Mouse (Mus musculus): ENCODE results near the gene Dmwd. TPM values are rescaled to one million over a fixed set of nuclear protein-coding genes. Genes with fewer than 3 reads are reported as not detected.

Gene Dmwd
- 174 and 178 TPM in 2 replicates for polyA plus RNA-seq (2012; rRNA removed)

DNA sequence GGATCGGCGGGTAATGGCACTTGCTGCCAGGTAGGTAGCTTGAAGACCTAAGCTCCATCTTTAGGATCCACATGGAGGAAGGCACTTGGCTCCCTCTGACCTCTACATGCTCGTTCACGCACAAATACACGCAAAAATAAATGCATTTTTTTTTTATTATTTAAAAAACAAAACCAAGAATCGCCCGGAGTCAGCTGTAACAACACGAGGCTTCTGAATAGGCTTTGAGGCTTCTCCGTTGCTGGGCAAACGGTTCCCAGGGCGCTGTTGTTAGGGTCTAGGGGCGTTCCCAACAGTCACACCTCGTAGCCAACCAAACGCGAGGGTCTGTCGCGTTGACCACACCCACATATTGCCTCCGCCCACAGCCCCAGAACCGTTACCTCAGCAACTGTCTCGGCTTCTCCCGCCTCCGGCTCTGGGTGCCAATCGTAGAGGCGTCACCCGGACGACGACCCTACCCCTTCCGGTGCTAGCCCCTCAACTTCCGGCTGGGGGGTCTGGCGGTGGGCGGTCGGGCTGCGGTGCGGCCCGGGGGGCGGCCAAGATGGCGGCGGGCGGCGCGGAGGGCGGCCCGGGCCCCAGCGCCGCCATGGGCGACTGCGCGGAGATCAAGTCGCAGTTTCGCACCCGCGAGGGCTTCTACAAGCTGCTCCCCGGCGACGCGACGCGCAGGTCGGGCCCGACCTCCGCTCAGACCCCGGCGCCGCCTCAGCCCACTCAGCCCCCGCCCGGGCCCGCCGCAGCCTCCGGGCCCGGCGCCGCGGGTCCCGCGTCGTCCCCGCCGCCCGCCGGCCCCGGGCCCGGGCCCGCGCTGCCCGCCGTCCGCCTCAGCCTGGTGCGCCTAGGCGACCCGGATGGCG is at the start of gene Dmwd:
Gene Dmwd, plus strand, starts transcription at position 505 of the 863 bp plus-strand sequence.
- DNase-seq (ENCODE audit: extremely low spot score in 1 of 2, low spot score in 1 of 2) = peak; percentile 96 to 97

DNA sequence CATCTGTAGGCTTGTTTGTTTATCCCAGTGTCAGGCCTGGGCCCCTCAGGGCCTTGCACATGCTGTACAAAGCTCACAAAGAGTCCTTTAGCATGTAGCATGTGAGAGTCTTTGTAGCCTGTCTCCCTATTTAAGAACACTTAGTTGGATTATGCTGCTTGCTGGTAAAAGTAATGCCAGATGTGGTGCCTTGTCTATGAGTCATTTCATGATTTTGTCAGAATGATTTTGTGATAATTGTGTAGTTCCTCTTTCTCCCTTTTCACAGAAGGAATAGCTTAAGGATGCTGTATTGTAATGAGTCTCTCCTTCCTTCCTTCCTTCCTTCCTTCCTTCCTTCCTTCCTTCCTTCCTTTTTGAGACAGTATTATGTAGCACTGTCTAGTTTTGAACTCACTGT is 48.0 kb upstream of the Dmwd start:
- DNase-seq (ENCODE audit: extremely low spot score in 1 of 2, low spot score in 1 of 2) = no peak

DNA sequence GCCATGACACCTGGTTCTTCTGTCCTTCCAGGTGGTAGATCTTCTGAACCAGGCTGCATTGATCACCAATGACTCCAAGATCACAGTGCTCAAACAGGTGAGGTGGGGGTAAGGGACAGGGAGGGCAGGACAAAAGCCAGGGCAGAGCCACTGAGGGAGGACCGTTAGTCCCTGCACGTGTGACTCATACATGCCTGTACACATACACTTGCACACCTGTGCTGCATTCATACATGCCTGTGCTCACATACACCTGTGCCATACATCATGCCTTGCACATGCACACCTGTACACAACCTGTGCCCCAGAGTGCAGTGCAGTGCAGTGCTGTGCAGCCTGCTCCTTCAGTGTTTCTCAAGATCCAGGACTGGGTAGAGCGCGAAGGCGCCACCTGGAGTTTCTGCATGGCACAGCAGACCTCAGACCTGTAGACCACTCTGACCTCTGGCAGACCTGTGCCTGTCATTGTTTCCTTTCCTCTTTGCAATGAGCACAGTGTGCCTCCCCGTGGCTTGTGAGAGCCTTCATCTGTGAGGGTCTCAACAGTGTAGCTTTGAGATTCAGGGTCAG is 46.9 kb upstream of the Dmwd start:
- no peak for DNase-seq (ENCODE audit: extremely low spot score in 1 of 2, low spot score in 1 of 2)

- DNase-seq (ENCODE audit: extremely low spot score in 1 of 2, low spot score in 1 of 2) = no peak
These were observed 44.4 kb upstream of the Dmwd start for GRCm38 (mm10) chr7:19031641-19032040.

GRCm38 (mm10) chr7:19044616-19045015 is 31.4 kb upstream of the Dmwd start:
- no peak for DNase-seq (ENCODE audit: extremely low spot score in 1 of 2, low spot score in 1 of 2)

GRCm38 (mm10) chr7:19046286-19047069 is 29.5 kb upstream of the Dmwd start:
- DNase-seq (ENCODE audit: extremely low spot score in 1 of 2, low spot score in 1 of 2) = no peak

DNA sequence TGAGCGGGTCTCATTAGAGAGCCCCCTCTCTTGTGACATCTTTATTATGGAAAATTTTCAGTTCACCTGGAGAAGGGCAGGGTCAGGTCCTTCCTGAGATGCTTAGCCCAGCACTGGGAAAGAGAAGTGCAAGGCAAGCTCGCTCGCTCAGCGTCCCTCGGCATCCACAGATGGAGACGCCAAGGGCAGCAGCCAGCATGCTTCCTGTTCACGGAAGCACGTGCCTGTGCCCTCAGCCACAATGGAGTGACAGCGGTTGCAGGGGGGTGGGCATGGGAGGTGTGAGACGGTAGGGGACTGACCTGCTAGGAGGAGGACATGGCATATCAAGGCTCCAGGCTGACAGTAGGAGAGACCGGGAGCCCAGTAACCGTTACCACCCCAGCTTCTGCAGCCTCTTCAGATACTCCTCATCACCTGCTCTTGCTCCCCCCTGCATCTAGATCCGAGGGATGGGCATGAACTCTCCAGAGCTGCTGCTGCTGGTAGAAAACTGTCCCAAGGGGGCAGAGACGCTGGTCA is 28.0 kb upstream of the Dmwd start:
- no peak for DNase-seq (ENCODE audit: extremely low spot score in 1 of 2, low spot score in 1 of 2)

DNA sequence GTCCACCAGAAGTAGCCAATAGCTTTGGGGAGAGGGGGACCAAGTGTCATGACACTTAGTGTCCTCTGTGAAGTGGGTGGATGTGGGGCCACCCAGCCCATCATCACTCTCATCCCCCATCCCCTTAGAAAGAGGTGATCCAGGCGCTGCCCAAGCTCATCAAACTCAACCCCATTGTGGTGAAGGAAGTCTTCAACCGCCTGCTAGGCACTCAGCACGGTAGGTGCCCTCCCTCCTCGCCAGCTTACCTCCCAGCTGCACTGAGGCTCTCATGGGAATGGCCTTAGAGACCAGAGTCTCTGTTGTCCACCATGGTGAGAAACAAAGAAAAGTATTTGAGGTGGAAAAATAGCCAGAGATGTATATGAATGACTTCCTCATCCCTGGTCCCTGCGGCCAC is 26.8 kb upstream of the Dmwd start:
- no peak for DNase-seq (ENCODE audit: extremely low spot score in 1 of 2, low spot score in 1 of 2)

GRCm38 (mm10) chr7:19050172-19050571 is 25.9 kb upstream of the Dmwd start:
- peak in 1 of 2 experiments; percentile 49 for DNase-seq (ENCODE audit: extremely low spot score in 1 of 2, low spot score in 1 of 2)

DNA sequence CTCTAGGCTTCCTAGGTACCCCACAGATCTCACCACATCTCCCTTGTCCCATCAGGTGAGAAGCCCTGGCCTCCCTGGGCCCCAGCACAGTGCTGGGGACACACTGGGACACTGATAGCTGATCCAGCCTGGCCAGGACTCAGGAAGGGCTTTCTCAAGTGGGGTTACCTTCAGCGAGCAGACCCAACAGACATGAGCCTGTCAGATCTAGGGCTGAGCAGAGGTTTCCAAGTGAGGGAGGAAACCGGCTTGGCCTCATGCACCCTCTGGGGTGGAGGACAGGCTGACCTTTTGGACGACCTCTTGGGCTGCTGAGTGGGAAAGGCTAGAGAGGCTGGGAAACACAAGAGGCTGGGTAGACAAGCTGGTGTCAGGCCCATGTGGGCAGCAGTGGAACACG is 24.9 kb upstream of the Dmwd start:
- no peak for DNase-seq (ENCODE audit: extremely low spot score in 1 of 2, low spot score in 1 of 2)

- DNase-seq (ENCODE audit: extremely low spot score in 1 of 2, low spot score in 1 of 2) = peak; percentile 69
These were observed 23.5 kb upstream of the Dmwd start for GRCm38 (mm10) chr7:19052345-19053135.

GRCm38 (mm10) chr7:19053136-19053532 is 22.9 kb upstream of the Dmwd start:
- no peak for DNase-seq (ENCODE audit: extremely low spot score in 1 of 2, low spot score in 1 of 2)

DNA sequence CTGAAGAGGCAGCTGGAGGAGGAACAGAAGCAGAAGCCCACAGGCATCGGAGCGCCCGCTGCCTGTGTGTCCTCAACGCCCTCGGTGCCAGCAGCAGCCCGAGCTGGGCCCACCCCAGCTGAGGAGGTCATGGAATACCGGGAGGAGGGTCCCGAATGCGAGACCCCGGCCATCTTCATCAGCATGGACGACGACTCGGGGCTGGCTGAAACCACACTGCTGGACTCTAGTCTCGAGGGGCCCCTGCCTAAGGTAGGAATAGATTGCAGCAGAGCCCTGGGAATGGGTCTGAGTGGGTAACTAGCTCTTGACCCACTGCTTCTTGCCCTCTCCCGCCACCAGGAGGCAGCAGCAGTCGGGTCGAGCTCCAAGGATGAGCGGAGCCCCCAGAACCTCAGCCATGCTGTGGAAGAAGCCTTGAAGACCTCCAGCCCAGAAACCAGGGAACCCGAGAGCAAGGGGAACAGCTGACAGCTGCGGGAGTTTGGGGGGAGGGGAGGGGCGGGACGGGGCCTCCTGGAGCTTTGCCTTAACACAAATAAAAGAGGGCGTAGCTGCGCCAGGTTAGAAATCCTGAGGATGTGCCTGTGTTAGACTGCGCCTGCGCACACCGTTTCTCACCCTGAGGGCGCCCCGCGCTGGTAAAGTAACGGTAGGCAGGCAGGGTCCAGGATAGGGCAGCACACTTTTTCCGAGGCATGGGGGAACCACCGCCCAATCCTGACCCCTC is 21.8 kb upstream of the Dmwd start, which contains the start of gene Rsph6a:
Gene Rsph6a, plus strand, starts transcription at position 644 of the 730 bp plus-strand sequence.
- DNase-seq (ENCODE audit: extremely low spot score in 1 of 2, low spot score in 1 of 2) = no peak

DNA sequence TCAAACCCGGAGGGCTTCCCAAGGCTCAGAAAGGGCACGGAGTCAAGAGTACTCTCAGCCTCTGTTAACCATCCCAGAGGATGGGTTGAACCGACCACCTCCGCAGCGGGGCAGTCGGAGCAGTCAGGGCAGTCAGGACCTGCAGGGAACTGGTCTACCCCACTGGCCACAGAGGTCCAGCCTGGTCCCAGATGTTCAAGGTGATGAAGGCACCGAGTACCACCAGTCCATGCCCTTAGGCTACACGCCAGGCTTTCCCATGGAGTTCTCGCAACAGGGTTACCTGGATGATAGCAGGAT is 21.3 kb upstream of the Dmwd start:
- no peak for DNase-seq (ENCODE audit: extremely low spot score in 1 of 2, low spot score in 1 of 2)

GRCm38 (mm10) chr7:19055108-19055507 is 20.9 kb upstream of the Dmwd start:
- DNase-seq (ENCODE audit: extremely low spot score in 1 of 2, low spot score in 1 of 2) = no peak

DNA sequence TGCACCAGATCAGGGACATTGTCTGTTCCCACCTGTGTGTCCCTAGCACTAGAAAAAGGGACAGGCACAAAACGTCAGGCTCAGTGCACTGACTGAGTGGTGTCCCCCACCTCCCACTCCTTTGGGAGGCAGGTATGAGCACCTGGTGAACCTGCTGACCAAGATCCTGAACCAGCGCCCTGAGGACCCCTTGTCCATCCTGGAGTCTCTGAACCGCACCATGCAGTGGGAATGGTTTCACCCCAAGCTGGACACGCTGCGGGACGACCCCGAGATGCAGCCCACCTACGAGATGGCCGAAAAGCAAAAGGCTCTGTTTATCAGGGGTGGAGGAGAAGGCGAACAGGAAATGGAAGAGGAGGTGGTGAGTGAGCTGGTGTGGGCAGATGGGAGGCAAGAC is 18.6 kb upstream of the Dmwd start:
- DNase-seq (ENCODE audit: extremely low spot score in 1 of 2, low spot score in 1 of 2) = no peak

GRCm38 (mm10) chr7:19065896-19066295 is 10.1 kb upstream of the Dmwd start:
- no peak for DNase-seq (ENCODE audit: extremely low spot score in 1 of 2, low spot score in 1 of 2)

DNA sequence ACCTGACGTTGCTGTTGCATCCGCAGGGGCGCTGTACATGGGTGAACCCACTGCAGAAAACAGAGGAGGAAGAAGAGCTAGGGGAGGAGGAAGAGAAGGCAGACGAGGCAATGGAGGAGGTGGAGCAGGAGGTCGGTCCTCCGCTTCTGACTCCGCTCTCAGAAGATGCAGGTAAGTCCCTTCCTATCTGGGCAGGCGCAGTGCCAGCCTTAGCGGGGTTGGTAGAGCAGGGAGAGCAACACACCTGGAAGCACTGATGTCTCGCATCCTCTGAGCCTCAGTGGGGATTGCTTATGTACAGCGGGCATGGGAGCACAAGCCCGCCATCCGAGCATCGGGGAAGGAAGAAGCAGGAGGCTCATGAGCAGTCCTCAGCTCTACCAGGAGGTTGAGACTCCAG is 9.0 kb upstream of the Dmwd start:
- no peak for DNase-seq (ENCODE audit: extremely low spot score in 1 of 2, low spot score in 1 of 2)

GRCm38 (mm10) chr7:19067935-19068334 is 8.1 kb upstream of the Dmwd start:
- DNase-seq (ENCODE audit: extremely low spot score in 1 of 2, low spot score in 1 of 2) = no peak

DNA sequence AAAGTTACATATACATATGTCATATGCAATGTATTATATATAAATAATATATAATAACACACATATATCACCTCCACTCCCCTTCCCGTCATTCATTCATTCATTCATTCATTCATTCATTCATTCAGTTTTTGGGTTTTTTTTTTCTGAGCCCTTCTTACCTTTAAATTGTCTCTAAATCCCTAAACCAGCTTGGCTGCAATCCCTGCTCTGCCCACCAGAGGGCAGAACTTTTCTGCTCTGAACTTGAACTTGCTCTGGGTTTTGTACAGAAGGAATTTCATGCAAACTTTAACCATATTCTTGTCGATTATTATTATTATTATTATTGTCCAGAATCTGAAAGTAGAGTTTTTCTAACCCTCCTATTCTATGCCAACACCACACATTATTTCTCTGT is 7.3 kb upstream of the Dmwd start:
- DNase-seq (ENCODE audit: extremely low spot score in 1 of 2, low spot score in 1 of 2) = peak in 1 of 2 experiments; percentile 88
